8 mouse cellular contexts compared by ENCODE assay signal in genomic region chr3:121425861-121426620, GRCm38 (mm10). TPM values are rescaled to one million over a fixed set of nuclear protein-coding genes. Genes with fewer than 3 reads are reported as not detected.
DNase-seq lines count a peak whose midpoint lies in the region; ATAC-seq and TF ChIP-seq lines count a peak whose summit lies in the region.

TSS of gene Cnn3 (plus strand) at chr3:121426497.

- CTCF ChIA-PET in Patski (lab: Charles Lee): interaction anchor here (1.1 to 1.3 kb wide), 3 partner anchors 10 to 78 kb away, joined by 3 to 4 read pairs (median 4); no protein-coding TSS in a partner anchor

- no peaks in the 10 kb centered on the region for H3K4me1 ChIP-seq in hindbrain, embryonic 11.5 days (replicated peaks; ENCODE audit: control insufficient read depth, insufficient read depth, low read length)
- peaks cover 14% of the 10 kb centered on the region; the same call in 1 of the 2 replicates for H3K4me1 ChIP-seq in lung, postnatal 0 days (ENCODE audit: insufficient read depth, low read depth, low read length)

- H3K9ac ChIP-seq in hindbrain, embryonic 11.5 days (ENCODE audit: low read depth, low read length): peak within 1 kb of the TSS; percentile 89
- peak within 1 kb of the TSS; percentile 94 for H3K9ac ChIP-seq in lung, postnatal 0 days (replicated peaks; ENCODE audit: low read depth)

- under 1% methylated on average over 50 of the region's 66 CpGs for WGBS in hindbrain, embryonic 11.5 days
- WGBS in lung, postnatal 0 days: 2% methylated on average over 34 of the region's 66 CpGs

- no peak for TF ChIP-seq EP300 in lung, postnatal 0 days (IDR thresholded peaks at IDR 0.05)

- H3K9me3 ChIP-seq in hindbrain, embryonic 11.5 days (ENCODE audit: control insufficient read depth, low read length): no peaks in the 10 kb centered on the region
- H3K9me3 ChIP-seq in lung, postnatal 0 days (ENCODE audit: low read length): no peaks in the 10 kb centered on the region

- 0 out of 2 replicates have a peak, but pooled peaks cover 2% of the 10 kb centered on the region for H3K36me3 ChIP-seq in hindbrain, embryonic 11.5 days (ENCODE audit: control insufficient read depth, insufficient read depth, low read length)
- no peaks in the 10 kb centered on the region for H3K36me3 ChIP-seq in lung, postnatal 0 days (ENCODE audit: insufficient read depth, low read length)

- no peaks in the 10 kb centered on the region for H3K27me3 ChIP-seq in Patski
- no peaks in the 10 kb centered on the region for H3K27me3 ChIP-seq in hindbrain, embryonic 11.5 days (ENCODE audit: control insufficient read depth, insufficient read depth, low read length)
- H3K27me3 ChIP-seq in lung, postnatal 0 days (replicated peaks; ENCODE audit: insufficient read depth, low read length): 0 out of 2 replicates have a peak, but pooled peaks cover 3% of the 10 kb centered on the region

- TF ChIP-seq CTCF in Patski (IDR thresholded peaks at IDR 0.05): no peak
- TF ChIP-seq CTCF in lung, postnatal 0 days (IDR thresholded peaks at IDR 0.05): peak; percentile 16; the same call in 1 of the 2 replicates

- peak; percentile 82 for DNase-seq in Patski (ENCODE audit: low read depth, low spot score)
- peak; percentile 97 to 98 for DNase-seq in cerebellum, postnatal 10 days
- DNase-seq in frontal cortex, postnatal 10 days (ENCODE audit: low spot score in 2 of 2): peak; percentile 73 to 88
- peak; percentile 97 for DNase-seq in hindbrain, embryonic 11.5 days (ENCODE audit: low spot score)
- DNase-seq in layer of hippocampus, adult 9-11 months: peak; percentile 89
- DNase-seq in lung, postnatal 0 days (ENCODE audit: low spot score): peak; percentile 96
- DNase-seq in ovary, postnatal 36 days (ENCODE audit: low spot score): peak; percentile 94
- DNase-seq in thymus, postnatal 14 days: peak; percentile 89

- in situ Hi-C loops in Patski (cut with MboI; ENCODE audit: low pct_unique_long_range_greater_than_20kb): loop anchor here (5.0 kb wide), 1 partner anchor 109 kb away; no protein-coding TSS in a partner anchor

- peak within 1 kb of the TSS; percentile 78 for H3K4me3 ChIP-seq in hindbrain, embryonic 11.5 days (ENCODE audit: low read depth, low read length)
- H3K4me3 ChIP-seq in lung, postnatal 0 days (ENCODE audit: low read depth, low read length): peak within 1 kb of the TSS; percentile 79

- POLR2A ChIA-PET in Patski (lab: Charles Lee): interaction anchor here (0.6 to 3.6 kb wide), 7 partner anchors 17 to 78 kb away, joined by 3 to 19 read pairs (median 3); no protein-coding TSS in a partner anchor

- peak within 1 kb of the TSS; percentile 99 for H3K27ac ChIP-seq in hindbrain, embryonic 11.5 days (ENCODE audit: low read depth, low read length)
- peak within 1 kb of the TSS; percentile 97 for H3K27ac ChIP-seq in lung, postnatal 0 days (ENCODE audit: low read length)

- ATAC-seq in Patski: peak; percentile 89
- ATAC-seq in hindbrain, embryonic 11.5 days (ENCODE audit: low FRiP score): peak; percentile 91
- ATAC-seq in lung, postnatal 0 days: peak; percentile 92

- peak within 1 kb of the TSS; percentile 55 for H3K4me2 ChIP-seq in hindbrain, embryonic 11.5 days (replicated peaks; ENCODE audit: low read depth, low read length)
- H3K4me2 ChIP-seq in lung, postnatal 0 days (replicated peaks; ENCODE audit: low read depth, low read length): peak within 1 kb of the TSS; percentile 75

RNA-seq across cellular contexts. Expression of gene Cnn3, which starts in this region (rescaled TPM):
- polyA plus RNA-seq in Patski (2021): 770 TPM
- polyA plus RNA-seq in hindbrain, embryonic 11.5 days (2014; fragmentation: Nextera tagmentation; extraction: Ambion mirVana): 1,127 and 1,205 TPM in 2 replicates
- polyA plus RNA-seq in lung, postnatal 0 days (2015; fragmentation: Nextera tagmentation; extraction: Ambion mirVana): 342 and 379 TPM in 2 replicates

Comparison
In these comparisons a context has a peak if more than half of its experiments do, and no peak if none do; other contexts are left out.
1. Peak in every context shown above with its lines: DNase-seq, ATAC-seq, H3K4me3 ChIP-seq and H3K27ac ChIP-seq.